Mouse (Mus musculus) gastrocnemius, postnatal 4 days (tissue): ENCODE measurements around the gene Neurod1. TPM values are rescaled to one million over a fixed set of nuclear protein-coding genes. Genes with fewer than 3 reads are reported as not detected.

Source experiments
- DNase-seq, 2 experiments: peaks; one replicate each; pipeline ENCODE4 v3.0.0; 2021 to 2022; ENCODE audit warnings: low spot score in 2 of 2, mixed read lengths in 2 of 2
- total RNA-seq, 2 experiments: library from RNA; stranded (reverse); gene quantifications; 2 replicates each; pipeline ENCODE4 v1.2.3; 2021

Neurod1 gene
- total RNA-seq, 2 experiments from 2014 or later: not detected

GRCm38 (mm10) chr2:79443861-79444620 lies 12.5 kb downstream of the Neurod1 start:
- DNase-seq: no peak

DNA sequence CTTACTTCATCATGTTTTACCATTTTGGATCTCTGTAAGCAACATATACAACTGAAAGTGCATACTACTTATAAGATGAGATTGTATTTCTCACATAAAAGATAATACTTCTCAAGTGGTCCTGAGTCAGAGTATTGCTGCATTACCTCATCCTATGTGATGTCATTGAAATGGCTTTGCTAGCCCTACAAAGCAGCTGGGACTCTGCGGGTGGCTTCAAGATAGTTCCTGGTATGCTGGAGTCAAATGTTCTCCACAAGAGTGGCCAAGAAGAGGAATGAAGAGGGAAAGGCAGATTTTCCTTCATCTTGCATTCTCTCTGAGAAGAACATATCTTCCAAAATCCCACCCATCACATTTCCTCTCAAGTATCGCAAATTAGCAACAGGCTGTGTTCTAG lies 13.2 kb downstream of the Neurod1 start:
- DNase-seq: no peak

DNA sequence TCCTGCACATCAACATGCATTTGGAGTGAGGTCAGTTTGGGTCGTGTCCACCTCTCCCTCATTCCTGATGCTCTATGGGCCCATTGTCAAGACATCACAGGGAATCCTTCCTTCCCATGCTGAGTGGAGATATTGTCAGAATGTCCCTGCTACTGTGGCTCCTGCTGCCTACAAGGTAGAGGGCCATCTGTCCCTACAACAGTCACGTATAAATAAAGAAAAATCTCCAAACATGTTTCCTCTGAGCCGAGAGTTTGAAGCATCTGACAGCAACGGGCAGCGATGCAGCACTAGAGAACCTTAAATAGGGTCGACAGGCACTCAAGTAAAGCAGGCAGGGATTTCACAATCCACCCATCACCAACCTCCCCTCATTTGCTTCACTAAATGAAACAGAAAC lies 13.6 kb downstream of the Neurod1 start:
- no peak for DNase-seq

GRCm38 (mm10) chr2:79442227-79442626 lies 14.3 kb downstream of the Neurod1 start:
- DNase-seq: no peak

DNA sequence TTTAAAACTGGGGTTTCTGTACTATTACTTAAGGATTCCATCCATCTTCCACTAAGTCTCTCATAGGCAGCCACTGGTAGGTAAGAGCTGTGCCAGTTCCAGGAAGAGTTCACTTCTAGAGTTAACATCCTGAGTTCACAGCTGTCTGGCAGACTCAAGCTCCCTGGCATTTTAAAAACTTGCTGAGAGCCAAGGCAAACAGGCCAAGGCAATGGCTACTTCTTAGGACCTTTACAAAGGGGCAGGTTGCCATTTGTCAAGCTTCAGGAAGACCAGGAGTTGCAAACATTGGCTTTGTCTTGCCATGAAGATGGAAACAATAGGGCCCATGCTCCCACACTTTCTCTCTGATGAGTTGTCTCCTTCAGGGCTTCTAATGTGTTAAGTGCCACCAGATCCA lies 26.5 kb downstream of the Neurod1 start:
- no peak for DNase-seq

DNA sequence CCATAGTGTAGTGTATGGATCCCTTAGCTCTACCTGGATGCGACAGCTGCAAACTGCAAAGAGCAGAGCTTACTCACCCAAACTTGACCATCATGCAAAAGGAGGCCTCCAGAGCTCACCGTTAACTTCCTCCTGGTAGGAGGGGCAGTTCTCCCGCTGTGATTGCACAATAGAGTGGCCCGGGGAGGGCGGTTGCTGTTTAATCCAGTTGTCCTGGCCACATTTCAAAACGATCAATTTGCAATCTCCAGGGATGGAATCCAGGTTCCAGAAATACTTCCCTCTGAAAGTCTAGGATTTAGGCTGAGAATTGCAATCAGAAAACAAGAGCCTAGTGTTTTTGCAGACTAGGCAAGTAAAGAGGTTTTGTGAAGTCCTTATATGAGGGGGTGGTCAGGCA lies 26.9 kb downstream of the Neurod1 start:
- DNase-seq: no peak

DNA sequence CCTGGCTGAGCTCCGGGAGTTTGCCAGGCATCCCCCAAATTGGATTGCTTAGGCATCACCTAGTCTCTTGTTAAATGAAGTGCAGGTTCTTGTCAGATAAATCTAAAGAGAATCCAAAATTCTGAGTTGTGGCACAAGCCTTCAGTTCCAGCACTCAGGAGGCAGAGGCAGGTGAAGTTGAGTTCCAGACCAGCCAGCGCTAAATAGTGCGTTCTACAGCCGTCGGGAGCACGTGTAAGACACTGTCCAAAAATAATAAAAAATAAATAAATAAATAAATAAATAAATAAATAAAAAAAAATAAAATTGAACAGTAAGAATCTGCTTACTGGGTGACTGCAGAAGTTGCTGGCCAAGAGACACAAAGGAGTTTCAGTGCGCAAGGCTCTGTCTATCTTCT lies 27.4 kb downstream of the Neurod1 start:
- no peak for DNase-seq

- DNase-seq: no peak
Observed at GRCm38 (mm10) chr2:79428569-79429104, 27.9 kb downstream of the Neurod1 start.

- DNase-seq: no peak
Observed at GRCm38 (mm10) chr2:79428022-79428421, 28.5 kb downstream of the Neurod1 start.

- no peak for DNase-seq
Observed at GRCm38 (mm10) chr2:79421696-79422095, 34.9 kb downstream of the Neurod1 start.

- no peak for DNase-seq
Observed at GRCm38 (mm10) chr2:79414505-79414904, 42.0 kb downstream of the Neurod1 start.

GRCm38 (mm10) chr2:79410903-79411255 lies 45.7 kb downstream of the Neurod1 start:
- DNase-seq: no peak

DNA sequence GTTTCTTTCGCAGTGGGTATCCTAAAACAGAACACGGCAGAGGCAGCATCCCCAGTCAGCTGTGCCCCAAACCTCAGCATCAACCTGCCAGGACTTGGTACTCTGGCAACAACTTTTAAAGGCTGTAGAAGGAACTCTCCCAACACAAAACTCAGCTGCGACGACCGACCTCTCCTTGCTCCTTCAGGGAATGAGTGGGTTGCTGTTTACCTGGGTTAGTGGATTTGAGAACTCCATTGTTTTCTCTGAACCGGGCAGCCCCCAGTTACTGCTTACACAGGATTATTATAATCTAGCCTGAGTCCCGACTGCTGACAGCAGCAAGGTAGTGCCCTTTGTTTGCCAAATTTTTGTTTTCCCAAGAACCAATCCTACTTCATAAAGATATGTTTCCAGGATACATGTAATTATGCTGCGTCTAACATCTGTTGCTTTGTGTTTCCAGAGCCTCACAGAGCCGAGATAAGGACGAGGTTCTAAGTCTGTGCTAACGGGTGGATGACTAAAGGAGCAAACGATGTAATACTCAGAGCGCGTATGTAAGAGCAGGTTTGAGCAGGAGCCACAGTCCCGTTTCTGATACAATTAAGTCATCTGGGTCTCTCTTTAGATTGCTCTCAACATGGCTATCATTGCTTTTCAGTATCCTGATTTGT lies 46.2 kb downstream of the Neurod1 start:
- no peak for DNase-seq

- DNase-seq: no peak
Observed at GRCm38 (mm10) chr2:79405661-79406405, 50.7 kb downstream of the Neurod1 start.

Other genes with a start within 250 kb of the Neurod1 start
- gene Itga4, start 201.3 kb downstream of the Neurod1 start, total RNA-seq: 10 to 100 TPM; 12.9 to 13.4 TPM
- 1 to 10 TPM in 1 of 2 experiments, under 1 TPM in 1; 0.86 to 1.2 TPM for gene Cerkl, start within 50 bp of the Neurod1 start, total RNA-seq
- gene Itprid2, start 178.6 kb upstream of the Neurod1 start, total RNA-seq: 10 to 100 TPM; 19.1 to 25.1 TPM